Mouse (Mus musculus) spleen, adult 2 months (tissue): Measurements from ENCODE around the gene Ly75.

ENCODE experiments used
- CTCF ChIP-seq: fragments of 200-500 bp; IDR thresholded peaks from 2 replicates; pipeline ENCODE4 v1.5.1; 2011; ENCODE audit warnings: mild to moderate bottlenecking, inconsistent platforms; ENCODE audit not compliant: insufficient read depth, insufficient read length, insufficient replicate concordance; ENCODE audit errors: extremely low read depth
- POLR2A ChIP-seq: fragments of 200-500 bp; IDR thresholded peaks from 2 replicates; pipeline ENCODE4 v1.6.1; 2011; ENCODE audit warnings: low read depth, low read length, inconsistent platforms

DNA sequence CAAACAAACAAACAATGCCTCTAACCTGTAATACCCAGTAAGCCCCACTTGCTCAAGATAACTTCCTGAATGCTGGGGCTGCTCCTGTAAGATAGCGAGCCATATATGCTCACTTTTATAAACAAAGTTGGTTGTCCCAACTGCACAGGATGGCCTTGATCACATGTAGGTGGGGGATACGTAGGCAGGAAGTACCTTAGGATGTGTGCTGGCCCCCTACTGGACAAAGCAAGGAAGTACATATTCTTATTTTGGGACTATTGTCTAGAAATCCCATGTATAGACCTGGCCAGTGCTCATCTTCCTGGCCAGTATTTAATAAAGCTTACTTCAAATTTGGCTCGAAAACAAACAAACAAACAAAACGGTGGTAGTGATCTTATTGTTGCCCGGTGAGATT is 59.7 kb downstream of the Ly75 start:
- TF ChIP-seq POLR2A (no peak), CTCF (peak; percentile 20; the same call in 1 of the 2 replicates)
